Mouse (Mus musculus) midbrain, embryonic 11.5 days (tissue): ENCODE measurements at regions not wholly inside any gene's neighbourhood (a gene's known extent, or its start where the extent isn't known, plus 50 kb on each side); places are given as distances from the start of the nearest gene placed in this dataset.
A peak's percentile ranks its signal among the peaks of the same experiment; 100 is the strongest.

Experiments
- ATAC-seq: fragments of 200-750 bp; cut with Nextera tagmentation; 2 replicates; pipeline ENCODE4 v1.8.0; 2017; ENCODE audit warnings: moderate TSS enrichment, moderate library complexity; ENCODE audit not compliant: low FRiP score
- DNase-seq: peaks from one replicate; pipeline ENCODE4 v3.0.0; 2015; ENCODE audit warnings: low spot score; ENCODE audit errors: missing footprints
- H3K27ac ChIP-seq: fragments of 300-500 bp; sonication (generic); 2 replicates; pipeline ENCODE4 v1.5.1; 2014; ENCODE audit warnings: low read depth, low read length
- H3K27me3 ChIP-seq: fragments of 300-500 bp; sonication (generic); 2 replicates; pipeline ENCODE4 v1.6.1; 2014; ENCODE audit warnings: mild to moderate bottlenecking, low read length, moderate library complexity, mixed read lengths; ENCODE audit not compliant: control insufficient read depth, insufficient read depth
- H3K36me3 ChIP-seq: fragments of 300-500 bp; sonication (generic); 2 replicates; pipeline ENCODE4 v1.6.1; 2014; ENCODE audit warnings: mild to moderate bottlenecking, low read length, moderate library complexity, mixed read lengths; ENCODE audit not compliant: control insufficient read depth, insufficient read depth
- H3K4me1 ChIP-seq: fragments of 300-500 bp; sonication (generic); 2 replicates; pipeline ENCODE4 v1.6.1; 2014; ENCODE audit warnings: low read length; ENCODE audit not compliant: control insufficient read depth, insufficient read depth
- H3K4me2 ChIP-seq: fragments of 300-500 bp; sonication (generic); 2 replicates; pipeline ENCODE4 v1.6.1; 2014; ENCODE audit warnings: mild to moderate bottlenecking, moderate library complexity
- H3K4me3 ChIP-seq: fragments of 300-500 bp; sonication (generic); 2 replicates; pipeline ENCODE4 v1.5.1; 2014; ENCODE audit warnings: low read depth, low read length
- H3K9ac ChIP-seq: fragments of 300-500 bp; sonication (generic); 2 replicates; pipeline ENCODE4 v1.6.1; 2014; ENCODE audit warnings: low read length
- H3K9me3 ChIP-seq: fragments of 300-500 bp; sonication (generic); 2 replicates; pipeline ENCODE4 v1.6.1; 2016; ENCODE audit warnings: low read length; ENCODE audit not compliant: control insufficient read depth
- WGBS: fragments of 180-500 bp; shearing (Covaris S2); extraction: QIAGEN DNeasy Blood & Tissue Kit; methylation state at CpG from one replicate; pipeline ENCODE4 v1.1.7; 2014; 5-methylcytosine and 5-hydroxymethylcytosine counted together

GRCm38 (mm10) chr4:78666326-78666725, 454.6 kb upstream of the Ptprd start:
- Histone ChIP-seq H3K27ac (no peak overlapping the region), H3K4me1 (no peaks in the 10 kb centered on the region), H3K36me3 (no peaks in the 10 kb centered on the region), H3K9ac (no peak overlapping the region), H3K27me3 (no peaks in the 10 kb centered on the region), H3K4me2 (no peak overlapping the region), H3K9me3 (no peaks in the 10 kb centered on the region), H3K4me3 (no peak overlapping the region)
- WGBS: 84% methylated on average over 1 of the region's 1 CpGs
- ATAC-seq (no peak), DNase-seq (no peak)

- WGBS: 87% methylated on average over 1 of the region's 1 CpGs
- no peak for DNase-seq
- H3K27ac ChIP-seq: no peak overlapping the region
Observed at GRCm38 (mm10) chr4:78642773-78643172, 431.0 kb upstream of the Ptprd start.

GRCm38 (mm10) chr4:78606461-78606830, 394.7 kb upstream of the Ptprd start:
- ATAC-seq: peak; percentile 92
- peak overlapping the region; percentile 24; the same call in 1 of the 2 replicates for H3K9ac ChIP-seq
- H3K4me1 ChIP-seq: no peaks in the 10 kb centered on the region
- H3K27ac ChIP-seq: no peak overlapping the region
- peak; percentile 84 for DNase-seq
- H3K27me3 ChIP-seq: no peaks in the 10 kb centered on the region
- H3K4me2 ChIP-seq: peak overlapping the region; percentile 41
- H3K9me3 ChIP-seq: no peaks in the 10 kb centered on the region
- 11% methylated on average over 18 of the region's 18 CpGs for WGBS
- no peaks in the 10 kb centered on the region for H3K36me3 ChIP-seq
- H3K4me3 ChIP-seq: peak overlapping the region; percentile 23

More at GRCm38 (mm10) chr4:78642773-78643172, 431.0 kb upstream of the Ptprd start:
- H3K36me3 ChIP-seq: no peaks in the 10 kb centered on the region
- peak; percentile 44; the same call in 1 of the 2 replicates for ATAC-seq
- no peaks in the 10 kb centered on the region for H3K4me1 ChIP-seq
- H3K27me3 ChIP-seq: no peaks in the 10 kb centered on the region
- H3K4me3 ChIP-seq: no peak overlapping the region
- no peak overlapping the region for H3K4me2 ChIP-seq
- H3K9ac ChIP-seq: no peak overlapping the region
- no peaks in the 10 kb centered on the region for H3K9me3 ChIP-seq

GRCm38 (mm10) chr4:78605763-78606460, 394.2 kb upstream of the Ptprd start:
- Histone ChIP-seq H3K9me3 (no peaks in the 10 kb centered on the region), H3K4me3 (peak overlapping the region; percentile 23), H3K27ac (no peak overlapping the region), H3K9ac (peak overlapping the region; percentile 24; the same call in 1 of the 2 replicates), H3K4me1 (no peaks in the 10 kb centered on the region), H3K4me2 (peak overlapping the region; percentile 41), H3K27me3 (no peaks in the 10 kb centered on the region), H3K36me3 (no peaks in the 10 kb centered on the region)
- DNase-seq: no peak
- peak; percentile 59; the same call in 1 of the 2 replicates for ATAC-seq
- 94% methylated on average over 4 of the region's 4 CpGs for WGBS

GRCm38 (mm10) chr4:78581590-78581989, 369.8 kb upstream of the Ptprd start:
- Histone ChIP-seq H3K9ac (no peak overlapping the region), H3K36me3 (no peaks in the 10 kb centered on the region), H3K9me3 (no peaks in the 10 kb centered on the region), H3K4me3 (no peak overlapping the region), H3K27ac (no peak overlapping the region), H3K27me3 (no peaks in the 10 kb centered on the region), H3K4me2 (no peak overlapping the region), H3K4me1 (no peaks in the 10 kb centered on the region)
- 98% methylated on average over 2 of the region's 2 CpGs for WGBS
- DNase-seq (no peak), ATAC-seq (no peak)

GRCm38 (mm10) chr4:78565356-78565755, 353.6 kb upstream of the Ptprd start:
- H3K9me3 ChIP-seq: no peaks in the 10 kb centered on the region
- no peaks in the 10 kb centered on the region for H3K27me3 ChIP-seq
- ATAC-seq (no peak), DNase-seq (no peak)
- H3K4me3 ChIP-seq: no peak overlapping the region
- H3K36me3 ChIP-seq: no peaks in the 10 kb centered on the region
- WGBS: 95% methylated on average over 2 of the region's 2 CpGs
- no peak overlapping the region for H3K27ac ChIP-seq
- no peak overlapping the region for H3K9ac ChIP-seq
- H3K4me1 ChIP-seq: no peaks in the 10 kb centered on the region
- no peak overlapping the region for H3K4me2 ChIP-seq
